Mouse (Mus musculus) CD4-positive, CD25-positive, alpha-beta regulatory T cell, adult 2 months (primary cell): ENCODE measurements around the gene Itgad.
A peak's percentile ranks its signal among the peaks of the same experiment; 100 is the strongest.

ENCODE experiments used
- DNase-seq: peaks from one replicate; pipeline ENCODE4 v3.0.0-alpha.2; 2012; ENCODE audit warnings: low read depth, low spot score

Itgad gene

GRCm38 (mm10) chr7:128154076-128154475 is at the start of gene Itgad:
Gene Itgad (plus strand): TSS chr7:128154376.
- DNase-seq, result no peak

- DNase-seq, result peak; percentile 53
Observed at GRCm38 (mm10) chr7:128105246-128105645, 48.9 kb upstream of the Itgad start.

DNA sequence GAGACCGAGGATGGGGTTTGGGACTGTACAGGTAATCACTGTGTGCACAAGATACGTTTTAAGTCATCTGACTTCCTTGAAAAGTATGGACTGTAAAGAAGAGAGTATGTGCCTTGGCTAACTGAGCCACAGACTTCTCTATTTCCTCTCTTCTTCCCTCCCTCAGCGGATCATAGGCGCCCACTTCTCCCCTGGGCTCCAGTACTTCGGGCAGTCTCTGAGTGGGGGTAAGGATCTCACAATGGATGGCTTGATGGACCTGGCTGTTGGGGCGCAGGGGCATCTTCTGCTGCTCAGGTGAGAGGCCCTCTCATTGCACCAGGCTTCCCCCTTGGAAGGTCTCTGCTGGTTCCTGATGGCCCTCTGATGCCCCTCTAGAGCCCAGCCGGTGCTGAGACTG is 46.7 kb upstream of the Itgad start:
- DNase-seq, result no peak

GRCm38 (mm10) chr7:128110314-128110713 is 43.9 kb upstream of the Itgad start:
- no peak for DNase-seq

DNA sequence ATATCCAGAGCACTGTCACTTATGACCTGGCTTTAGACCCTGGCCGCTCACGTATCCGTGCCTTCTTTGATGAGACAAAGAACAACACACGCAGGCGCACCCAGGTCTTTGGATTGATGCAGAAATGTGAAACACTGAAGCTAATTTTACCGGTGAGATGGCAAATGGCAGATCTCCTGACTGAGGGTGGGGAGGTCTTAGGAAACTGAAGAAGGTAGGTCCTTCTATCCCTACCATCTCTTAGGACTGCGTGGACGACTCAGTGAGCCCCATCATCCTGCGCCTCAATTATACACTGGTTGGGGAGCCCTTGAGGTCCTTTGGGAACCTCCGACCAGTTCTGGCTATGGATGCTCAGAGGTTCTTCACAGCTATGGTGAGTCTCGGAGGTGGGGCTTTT is 42.0 kb upstream of the Itgad start:
- no peak for DNase-seq

GRCm38 (mm10) chr7:128114371-128115105 is 39.6 kb upstream of the Itgad start:
- DNase-seq, result no peak

DNA sequence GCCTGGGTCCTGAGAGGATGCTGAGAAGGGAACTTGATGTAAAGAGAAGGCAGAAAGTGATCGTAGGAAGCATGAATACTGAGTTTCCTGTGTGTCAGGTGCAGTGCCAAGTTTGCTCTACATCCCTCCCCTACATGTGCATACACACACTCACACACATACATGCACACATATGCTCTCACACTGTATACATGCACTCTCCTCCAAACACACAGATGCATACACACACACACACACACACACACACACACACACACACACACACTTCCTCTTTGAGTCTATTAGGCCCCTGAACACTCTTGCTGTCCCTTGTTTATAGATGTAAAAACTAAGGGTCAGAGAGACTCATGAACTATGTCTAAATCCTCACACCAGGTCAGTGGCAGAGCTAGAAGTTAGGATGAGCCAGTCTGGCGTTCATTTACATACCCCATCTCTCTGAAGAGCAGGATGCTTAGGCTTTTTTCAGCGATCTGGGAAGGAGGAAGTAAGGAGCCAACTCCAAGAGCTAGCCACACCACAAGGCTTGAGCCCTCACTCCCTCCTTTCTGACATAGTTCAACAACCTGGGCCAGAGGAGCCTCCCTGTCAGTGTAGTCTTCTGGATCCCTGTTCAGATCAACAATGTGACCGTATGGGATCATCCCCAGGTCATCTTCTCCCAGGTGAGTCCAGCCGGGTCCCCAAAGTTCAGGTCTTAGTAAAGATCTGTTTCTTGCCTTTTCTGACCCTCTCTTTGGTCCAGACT is 38.8 kb upstream of the Itgad start:
- peak; percentile 55 for DNase-seq

GRCm38 (mm10) chr7:128116396-128116795 is 37.8 kb upstream of the Itgad start:
- no peak for DNase-seq

DNA sequence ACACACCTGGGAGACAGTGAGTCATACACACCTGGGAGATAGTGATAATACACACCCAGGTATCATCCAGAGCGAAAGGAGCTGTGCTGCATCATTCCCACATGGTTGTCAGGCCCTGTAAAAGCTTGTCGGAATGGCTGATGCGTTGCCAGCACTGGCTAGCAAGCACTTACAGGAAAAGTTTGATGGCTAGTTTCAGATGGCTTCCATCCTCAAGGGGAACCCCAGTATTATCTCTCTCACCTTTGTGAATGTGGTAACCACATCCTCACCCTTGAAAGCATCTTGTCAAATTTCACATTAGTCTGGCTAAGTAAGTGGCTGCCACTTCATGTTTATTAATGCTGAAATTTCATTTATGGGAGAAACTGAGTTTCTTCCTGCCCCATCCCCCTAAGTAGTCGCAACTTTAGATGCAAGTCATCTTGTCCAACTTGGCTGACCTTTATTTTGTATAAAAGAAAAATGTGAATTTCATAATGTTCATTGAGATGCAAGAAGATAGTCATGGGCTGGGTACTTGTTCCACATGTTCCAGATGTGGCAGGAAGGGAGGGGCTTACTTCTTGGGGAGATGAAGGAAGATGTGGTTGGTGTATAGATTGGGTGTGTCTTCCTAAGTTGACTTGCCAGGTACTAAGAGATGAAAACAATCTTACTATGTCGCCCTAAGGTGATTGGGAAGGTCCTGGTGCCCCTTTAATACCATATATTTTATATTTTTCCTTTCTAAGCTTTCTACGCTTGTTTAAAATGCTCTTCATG is 34.3 kb upstream of the Itgad start:
- peak; percentile 38 for DNase-seq

- no peak for DNase-seq
Observed at GRCm38 (mm10) chr7:128128741-128129720, 25.1 kb upstream of the Itgad start, which contains the start of gene Itgax. Gene Itgax (plus strand): TSS chr7:128129547.

DNA sequence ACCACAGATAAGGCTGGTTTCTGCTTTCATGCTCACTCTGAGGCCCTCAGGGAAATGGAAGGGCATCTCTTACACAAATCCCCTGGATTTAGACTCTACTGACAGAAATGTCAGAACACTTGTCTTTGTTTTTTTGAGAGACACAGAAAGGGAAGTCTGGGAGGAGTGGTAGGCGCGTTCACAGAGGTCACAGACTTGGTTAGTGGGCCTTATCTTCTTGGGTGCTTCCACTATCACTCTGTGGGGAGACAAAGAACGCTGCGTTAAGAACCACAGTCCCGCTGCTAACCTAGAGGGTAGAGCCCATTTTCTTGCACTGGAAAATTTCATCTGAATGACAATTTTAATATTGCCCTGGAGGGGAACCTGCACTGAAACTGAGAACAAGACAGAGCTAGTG is 22.0 kb upstream of the Itgad start:
- DNase-seq, result no peak

- peak; percentile 25 for DNase-seq
Observed at GRCm38 (mm10) chr7:128133596-128133995, 20.6 kb upstream of the Itgad start.

GRCm38 (mm10) chr7:128136927-128137326 is 17.2 kb upstream of the Itgad start:
- no peak for DNase-seq

DNA sequence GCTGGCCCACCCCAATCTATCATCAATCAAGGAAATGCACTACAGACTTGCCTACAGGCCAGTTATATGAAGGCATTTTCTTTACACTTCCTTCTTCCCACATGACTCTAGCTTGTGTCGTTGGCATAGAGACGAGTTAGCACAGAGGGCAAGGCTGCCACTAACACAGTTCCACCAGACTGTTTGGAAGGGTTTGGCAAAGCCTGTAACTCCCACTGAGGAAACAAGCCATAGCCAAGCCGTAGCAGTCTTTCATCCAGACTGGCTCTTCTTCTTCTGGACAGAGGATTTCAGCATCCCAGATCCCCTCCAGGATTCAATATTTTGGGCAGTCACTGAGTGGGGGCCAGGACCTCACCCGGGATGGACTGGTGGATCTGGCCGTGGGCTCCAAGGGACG is 14.6 kb upstream of the Itgad start:
- no peak for DNase-seq

GRCm38 (mm10) chr7:128150970-128151369 is 3.2 kb upstream of the Itgad start:
- no peak for DNase-seq

DNA sequence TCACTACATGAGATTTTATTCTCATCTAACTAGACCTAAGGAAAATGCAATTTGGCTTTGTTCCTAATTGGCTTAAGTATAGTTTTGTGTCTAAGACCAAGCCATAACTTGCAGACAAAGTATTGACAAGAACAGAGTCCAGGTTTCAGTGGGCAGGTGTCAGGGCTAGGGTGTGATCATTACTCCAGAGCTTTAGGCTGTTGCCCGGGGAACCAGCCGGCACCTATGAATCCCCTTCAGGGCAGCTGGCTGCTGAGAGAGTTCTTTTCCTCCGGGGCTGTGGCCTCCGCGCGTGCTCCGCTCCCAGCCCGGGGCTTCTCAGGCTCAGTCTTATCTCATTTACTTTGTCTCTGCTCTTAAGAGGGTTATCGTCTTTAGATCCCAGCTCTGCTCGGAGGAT is 748 bp downstream of the Itgad start:
- DNase-seq, result no peak

GRCm38 (mm10) chr7:128158688-128159354 is 4.6 kb downstream of the Itgad start:
- DNase-seq, result peak; percentile 11

DNA sequence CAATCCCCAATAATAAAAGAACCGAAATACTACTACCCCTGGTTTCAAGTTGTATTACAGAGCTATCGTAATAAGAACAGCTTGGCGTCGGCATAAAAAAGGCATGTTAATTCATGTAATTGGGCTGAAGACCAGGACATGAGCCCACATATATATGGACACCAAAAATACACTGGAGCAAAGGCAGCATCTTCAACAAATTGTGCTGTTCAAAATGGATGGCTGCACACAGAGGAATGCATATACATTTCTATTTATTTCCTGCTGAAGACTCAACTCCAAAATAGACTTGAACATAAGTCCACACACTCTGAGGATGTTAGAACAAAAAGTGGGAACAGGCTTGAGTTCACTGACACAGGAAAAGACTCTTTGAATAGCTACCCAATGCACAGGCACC is 9.8 kb downstream of the Itgad start:
- DNase-seq, result no peak

DNA sequence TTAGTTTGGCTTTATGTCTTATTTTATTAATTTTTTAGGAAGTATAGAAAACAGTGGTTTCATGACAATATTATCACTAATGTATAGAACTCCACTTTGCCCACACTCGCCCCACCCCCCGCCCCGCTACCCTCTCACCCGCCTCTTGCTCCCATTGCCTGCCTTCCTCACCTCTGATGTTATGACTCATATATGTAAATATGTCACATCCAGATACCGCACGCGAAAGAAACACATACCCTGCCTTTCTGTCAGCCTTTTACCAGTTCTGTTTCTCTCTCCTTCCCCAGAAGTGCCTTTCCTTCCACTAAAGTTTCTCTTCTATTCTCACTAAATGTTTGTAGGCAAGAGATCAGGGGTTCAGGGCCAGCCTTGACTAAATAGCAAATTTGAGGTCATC is 12.2 kb downstream of the Itgad start:
- DNase-seq, result peak; percentile 39

- DNase-seq, result no peak
Observed at GRCm38 (mm10) chr7:128169996-128170395, 15.8 kb downstream of the Itgad start.

GRCm38 (mm10) chr7:128178385-128178784 is 24.2 kb downstream of the Itgad start:
- DNase-seq, result no peak
